Mouse (Mus musculus): ENCODE data around the gene Fam166b.

Fam166b gene

GRCm38 (mm10) chr4:43428946-43429345 lies at the start of gene Fam166b:
Gene Fam166b, minus strand, starts transcription at chr4:43429134.
- DNase-seq: peak; percentile 72

GRCm38 (mm10) chr4:43478534-43478858 lies 49.6 kb upstream of the Fam166b start:
- no peak for DNase-seq

- peak; percentile 91 for DNase-seq
These were observed 49.1 kb upstream of the Fam166b start for GRCm38 (mm10) chr4:43477857-43478533.

- no peak for DNase-seq
These were observed 47.7 kb upstream of the Fam166b start for GRCm38 (mm10) chr4:43476604-43477003.

GRCm38 (mm10) chr4:43473636-43474035 lies 44.7 kb upstream of the Fam166b start:
- no peak for DNase-seq

- DNase-seq: no peak
These were observed 41.4 kb upstream of the Fam166b start for GRCm38 (mm10) chr4:43470301-43470700.

- DNase-seq: no peak
These were observed 37.9 kb upstream of the Fam166b start for GRCm38 (mm10) chr4:43466872-43467271.

- DNase-seq: no peak
These were observed 37.0 kb upstream of the Fam166b start for GRCm38 (mm10) chr4:43465935-43466334.

- no peak for DNase-seq
These were observed 34.2 kb upstream of the Fam166b start for GRCm38 (mm10) chr4:43463102-43463501.

GRCm38 (mm10) chr4:43457124-43457523 lies 28.2 kb upstream of the Fam166b start:
- no peak for DNase-seq

GRCm38 (mm10) chr4:43456470-43456869 lies 27.5 kb upstream of the Fam166b start:
- no peak for DNase-seq

GRCm38 (mm10) chr4:43454041-43454836 lies 25.3 kb upstream of the Fam166b start, which contains the start of gene Cd72:
Gene Cd72, minus strand, starts transcription at chr4:43454628.
- DNase-seq: no peak

- DNase-seq: no peak
These were observed 24.5 kb upstream of the Fam166b start for GRCm38 (mm10) chr4:43453413-43453812.

GRCm38 (mm10) chr4:43452315-43452714 lies 23.4 kb upstream of the Fam166b start:
- no peak for DNase-seq

- no peak for DNase-seq
These were observed 19.6 kb upstream of the Fam166b start for GRCm38 (mm10) chr4:43448554-43448953.

- no peak for DNase-seq
These were observed 18.3 kb upstream of the Fam166b start for GRCm38 (mm10) chr4:43447251-43447650.

- DNase-seq: peak; percentile 53
These were observed 14.6 kb upstream of the Fam166b start for GRCm38 (mm10) chr4:43443511-43443910.

- peak; percentile 88 for DNase-seq
These were observed 13.8 kb upstream of the Fam166b start for GRCm38 (mm10) chr4:43442456-43443361.

- peak; percentile 100 for DNase-seq
These were observed 13.1 kb upstream of the Fam166b start for GRCm38 (mm10) chr4:43442044-43442443.

GRCm38 (mm10) chr4:43441639-43442038 lies 12.7 kb upstream of the Fam166b start, which contains the start of gene Tesk1:
Gene Tesk1, plus strand, starts transcription at chr4:43441939.
- no peak for DNase-seq

GRCm38 (mm10) chr4:43432832-43433231 lies 3.9 kb upstream of the Fam166b start:
- no peak for DNase-seq

GRCm38 (mm10) chr4:43431690-43432089 lies 2.8 kb upstream of the Fam166b start:
- DNase-seq: peak; percentile 89

All from kidney, postnatal 14 days (tissue).